Mouse (Mus musculus) kidney, embryonic 15.5 days (tissue): ENCODE results near the gene Ric8a. TPM values are rescaled to one million over a fixed set of nuclear protein-coding genes. Genes with fewer than 3 reads are reported as not detected.

ENCODE experiments used
- polyA plus RNA-seq: library from polyadenylated mRNA; unstranded; fragments of >200 nt; fragmentation: Nextera tagmentation; extraction: Ambion mirVana; gene quantifications from 2 replicates; pipeline ENCODE4 v1.2.1, GENCODE M21; 2015

The Ric8a gene
- polyA plus RNA-seq, 1 experiment from 2014 or later = 59.7 TPM

Other genes with a start within 250 kb of the Ric8a start
- gene Olfr61, start 228.0 kb upstream of the Ric8a start, polyA plus RNA-seq = not detected in 2 replicates
- not detected in 2 replicates for gene Olfr53, start 210.5 kb upstream of the Ric8a start, polyA plus RNA-seq
- gene Olfr539, start 197.0 kb upstream of the Ric8a start, polyA plus RNA-seq = not detected in 2 replicates
- gene Olfr45, start 175.0 kb upstream of the Ric8a start, polyA plus RNA-seq = not detected in 2 replicates
- not detected in 2 replicates for gene Olfr541, start 159.7 kb upstream of the Ric8a start, polyA plus RNA-seq
- 0.42 and 0.49 TPM in 2 replicates for gene Cyp2e1, start 93.2 kb upstream of the Ric8a start, polyA plus RNA-seq
- 0.10 and 0.22 TPM in 2 replicates for gene Syce1, start 69.1 kb upstream of the Ric8a start, polyA plus RNA-seq
- gene Zfp941, start 34.8 kb upstream of the Ric8a start, polyA plus RNA-seq = 1.7 and 1.8 TPM in 2 replicates
- 0.62 and 0.82 TPM in 2 replicates for gene Urah, start 21.9 kb upstream of the Ric8a start, polyA plus RNA-seq
- not detected in 2 replicates for gene Scgb1c1, start 11.4 kb upstream of the Ric8a start, polyA plus RNA-seq
- 0.12 TPM in 1 of 2 replicates, not detected in the other for gene Odf3, start 9.2 kb upstream of the Ric8a start, polyA plus RNA-seq
- gene Gm45785, start 626 bp upstream of the Ric8a start, polyA plus RNA-seq = not detected in 2 replicates
- 35.9 and 37.2 TPM in 2 replicates for gene Bet1l, start 620 bp downstream of the Ric8a start, polyA plus RNA-seq
- gene Psmd13, start 25.0 kb downstream of the Ric8a start, polyA plus RNA-seq = 241 and 246 TPM in 2 replicates
- 32.5 and 36.3 TPM in 2 replicates for gene Sirt3, start 25.4 kb downstream of the Ric8a start, polyA plus RNA-seq
- gene Cox8b, start 43.5 kb downstream of the Ric8a start, polyA plus RNA-seq = 3.9 and 4.8 TPM in 2 replicates
- gene Nlrp6, start 63.9 kb downstream of the Ric8a start, polyA plus RNA-seq = 1.1 and 1.2 TPM in 2 replicates
- 19.5 and 23.5 TPM in 2 replicates for gene Pgghg, start 84.4 kb downstream of the Ric8a start, polyA plus RNA-seq
- 4.3 and 21.7 TPM in 2 replicates for gene Ifitm5, start 93.3 kb downstream of the Ric8a start, polyA plus RNA-seq
- 0.39 TPM in 1 of 2 replicates, not detected in the other for gene Gm45717, start 99.0 kb downstream of the Ric8a start, polyA plus RNA-seq
- 897 and 954 TPM in 2 replicates for gene Ifitm2, start 99.0 kb downstream of the Ric8a start, polyA plus RNA-seq
- gene Ifitm1, start 110.3 kb downstream of the Ric8a start, polyA plus RNA-seq = 55.2 and 59.7 TPM in 2 replicates
- gene Ifitm3, start 153.8 kb downstream of the Ric8a start, polyA plus RNA-seq = 187 and 205 TPM in 2 replicates
- gene Ifitm6, start 161.0 kb downstream of the Ric8a start, polyA plus RNA-seq = 1.3 and 2.2 TPM in 2 replicates
- gene Gm17387, start 172.2 kb downstream of the Ric8a start, polyA plus RNA-seq = not detected in 2 replicates
- 12.4 and 15.4 TPM in 2 replicates for gene B4galnt4, start 204.1 kb downstream of the Ric8a start, polyA plus RNA-seq
- gene Pkp3, start 221.3 kb downstream of the Ric8a start, polyA plus RNA-seq = 7.8 and 7.9 TPM in 2 replicates
- 20.8 and 24.7 TPM in 2 replicates for gene Sigirr, start 243.6 kb downstream of the Ric8a start, polyA plus RNA-seq